Mouse (Mus musculus) intestine, postnatal 0 days (tissue): ENCODE results near the gene Amd1. TPM values are rescaled to one million over a fixed set of nuclear protein-coding genes. Genes with fewer than 3 reads are reported as not detected.

Experiments
- ATAC-seq: fragments of 200-750 bp; cut with Nextera tagmentation; 2 replicates; pipeline ENCODE4 v1.8.0; 2017; ENCODE audit warnings: mild to moderate bottlenecking, moderate TSS enrichment, moderate library complexity
- H3K27ac ChIP-seq: fragments of 300-500 bp; sonication (generic); 2 replicates; pipeline ENCODE4 v1.5.1; 2014; ENCODE audit warnings: mild to moderate bottlenecking, low read depth, low read length, moderate library complexity
- H3K27me3 ChIP-seq: fragments of 300-500 bp; sonication (generic); replicated peaks from 2 replicates; pipeline ENCODE4 v1.6.1; 2014; ENCODE audit warnings: low read length, mixed read lengths; ENCODE audit not compliant: control insufficient read depth, insufficient read depth
- H3K36me3 ChIP-seq: fragments of 300-500 bp; sonication (generic); 2 replicates; pipeline ENCODE4 v1.6.1; 2014; ENCODE audit warnings: mild to moderate bottlenecking, moderate library complexity; ENCODE audit not compliant: control insufficient read depth, insufficient read depth
- H3K4me1 ChIP-seq: fragments of 300-500 bp; sonication (generic); replicated peaks from 2 replicates; pipeline ENCODE4 v1.6.1; 2014; ENCODE audit warnings: antibody characterized with exemption, low read length, mixed read lengths; ENCODE audit not compliant: control insufficient read depth, insufficient read depth
- H3K4me2 ChIP-seq: fragments of 300-500 bp; sonication (generic); replicated peaks from 2 replicates; pipeline ENCODE4 v1.6.1; 2014; ENCODE audit warnings: low read depth, mild to moderate bottlenecking, moderate library complexity
- H3K4me3 ChIP-seq: fragments of 300-500 bp; sonication (generic); 2 replicates; pipeline ENCODE4 v1.5.1; 2014; ENCODE audit warnings: low read depth, low read length
- H3K9ac ChIP-seq: fragments of 300-500 bp; sonication (generic); 2 replicates; pipeline ENCODE4 v1.6.1; 2014; ENCODE audit warnings: mild to moderate bottlenecking, low read depth, low read length
- H3K9me3 ChIP-seq: fragments of 300-500 bp; sonication (generic); 2 replicates; pipeline ENCODE4 v1.6.1; 2016; ENCODE audit warnings: mixed run types; ENCODE audit not compliant: control insufficient read depth
- CTCF ChIP-seq: sonication (generic); IDR thresholded peaks from 2 replicates; pipeline ENCODE4 v1.5.1; 2016; ENCODE audit warnings: low read depth, mild to moderate bottlenecking, control low read depth, antibody characterized with exemption, moderate library complexity
- WGBS: fragments of 180-500 bp; shearing (Covaris S2); extraction: QIAGEN DNeasy Blood & Tissue Kit; methylation state at CpG from one replicate; pipeline ENCODE4 v1.1.7; 2014; 5-methylcytosine and 5-hydroxymethylcytosine counted together
- polyA plus RNA-seq: library from polyadenylated mRNA; unstranded; fragments of >200 nt; fragmentation: Nextera tagmentation; extraction: Ambion mirVana; gene quantifications from 2 replicates; pipeline ENCODE4 v1.2.1, GENCODE M21; 2015

Gene Amd1
- polyA plus RNA-seq, result 24.0 and 25.3 TPM in 2 replicates

GRCm38 (mm10) chr10:40302140-40302985 lies at the start of gene Amd1:
Gene Amd1, minus strand, starts transcription at chr10:40302186.
- ATAC-seq, result peak; percentile 92
- TF ChIP-seq CTCF, result no peak
- Histone ChIP-seq H3K27ac (peak within 1 kb of the TSS; percentile 89), H3K9me3 (peaks cover 7% of the 10 kb centered on the region; the same call in 1 of the 2 replicates), H3K9ac (peak within 1 kb of the TSS; percentile 90), H3K4me3 (peak within 1 kb of the TSS; percentile 85), H3K4me2 (peak within 1 kb of the TSS; percentile 95), H3K4me1 (no peaks in the 10 kb centered on the region; the same call in 1 of the 2 replicates), H3K27me3 (no peaks in the 10 kb centered on the region), H3K36me3 (no peaks in the 10 kb centered on the region)
- WGBS, result under 1% methylated on average over 55 of the region's 55 CpGs

GRCm38 (mm10) chr10:40351156-40351555 lies 49.2 kb upstream of the Amd1 start:
- Histone ChIP-seq H3K4me2 (peak overlapping the region; percentile 66; the same call in 1 of the 2 replicates), H3K27ac (no peak overlapping the region), H3K4me1 (0 out of 2 replicates have a peak, but pooled peaks cover 2% of the 10 kb centered on the region), H3K36me3 (no peaks in the 10 kb centered on the region), H3K4me3 (no peak overlapping the region), H3K9me3 (no peaks in the 10 kb centered on the region), H3K9ac (no peak overlapping the region), H3K27me3 (no peaks in the 10 kb centered on the region)
- TF ChIP-seq CTCF, result no peak
- ATAC-seq, result no peak
- 75% methylated on average over 4 of the region's 4 CpGs for WGBS

GRCm38 (mm10) chr10:40350245-40350932 lies 48.4 kb upstream of the Amd1 start:
- no peaks in the 10 kb centered on the region for H3K36me3 ChIP-seq
- H3K27me3 ChIP-seq, result no peaks in the 10 kb centered on the region
- 0 out of 2 replicates have a peak, but pooled peaks cover 2% of the 10 kb centered on the region for H3K4me1 ChIP-seq
- no peaks in the 10 kb centered on the region for H3K9me3 ChIP-seq
- 50% methylated on average over 12 of the region's 12 CpGs for WGBS
- peak overlapping the region; percentile 59 for H3K9ac ChIP-seq
- peak overlapping the region; percentile 66 for H3K4me2 ChIP-seq
- no peak for TF ChIP-seq CTCF
- H3K27ac ChIP-seq, result no peak overlapping the region
- peak overlapping the region; percentile 62 for H3K4me3 ChIP-seq
- no peak for ATAC-seq

DNA sequence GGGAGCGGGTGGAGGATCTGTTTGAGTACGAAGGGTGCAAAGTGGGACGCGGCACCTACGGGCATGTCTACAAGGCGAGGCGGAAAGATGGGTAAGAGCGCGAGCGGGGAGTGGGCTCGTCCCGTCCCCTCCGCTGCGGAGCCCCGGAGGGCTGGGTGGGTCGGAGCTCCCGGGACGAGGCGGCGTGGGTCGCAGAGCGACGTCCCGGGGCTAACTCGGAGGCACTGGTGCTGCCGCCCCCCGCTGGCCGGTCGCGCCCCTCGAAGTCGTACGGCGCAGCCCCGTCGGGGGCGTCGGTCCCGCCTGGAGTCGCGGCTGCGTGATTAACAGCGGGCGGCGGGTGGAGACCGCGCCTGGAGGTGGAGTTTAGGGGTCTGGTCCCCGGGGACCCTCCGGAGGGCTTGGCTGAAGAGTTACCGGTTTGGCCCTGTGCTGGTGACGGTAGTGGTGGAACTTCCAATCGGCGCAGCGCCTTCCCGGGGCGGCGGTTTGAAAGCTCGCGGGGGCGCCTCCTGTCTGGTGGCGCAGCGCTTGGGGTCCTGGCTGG lies 47.7 kb upstream of the Amd1 start:
- Histone ChIP-seq H3K27ac (peak overlapping the region; percentile 88), H3K9me3 (no peaks in the 10 kb centered on the region), H3K4me2 (peak overlapping the region; percentile 66), H3K4me1 (0 out of 2 replicates have a peak, but pooled peaks cover 2% of the 10 kb centered on the region), H3K27me3 (no peaks in the 10 kb centered on the region), H3K4me3 (peak overlapping the region; percentile 62), H3K36me3 (no peaks in the 10 kb centered on the region), H3K9ac (peak overlapping the region; percentile 59)
- TF ChIP-seq CTCF, result peak; percentile 66
- ATAC-seq, result peak; percentile 11
- WGBS, result under 1% methylated on average over 61 of the region's 62 CpGs

DNA sequence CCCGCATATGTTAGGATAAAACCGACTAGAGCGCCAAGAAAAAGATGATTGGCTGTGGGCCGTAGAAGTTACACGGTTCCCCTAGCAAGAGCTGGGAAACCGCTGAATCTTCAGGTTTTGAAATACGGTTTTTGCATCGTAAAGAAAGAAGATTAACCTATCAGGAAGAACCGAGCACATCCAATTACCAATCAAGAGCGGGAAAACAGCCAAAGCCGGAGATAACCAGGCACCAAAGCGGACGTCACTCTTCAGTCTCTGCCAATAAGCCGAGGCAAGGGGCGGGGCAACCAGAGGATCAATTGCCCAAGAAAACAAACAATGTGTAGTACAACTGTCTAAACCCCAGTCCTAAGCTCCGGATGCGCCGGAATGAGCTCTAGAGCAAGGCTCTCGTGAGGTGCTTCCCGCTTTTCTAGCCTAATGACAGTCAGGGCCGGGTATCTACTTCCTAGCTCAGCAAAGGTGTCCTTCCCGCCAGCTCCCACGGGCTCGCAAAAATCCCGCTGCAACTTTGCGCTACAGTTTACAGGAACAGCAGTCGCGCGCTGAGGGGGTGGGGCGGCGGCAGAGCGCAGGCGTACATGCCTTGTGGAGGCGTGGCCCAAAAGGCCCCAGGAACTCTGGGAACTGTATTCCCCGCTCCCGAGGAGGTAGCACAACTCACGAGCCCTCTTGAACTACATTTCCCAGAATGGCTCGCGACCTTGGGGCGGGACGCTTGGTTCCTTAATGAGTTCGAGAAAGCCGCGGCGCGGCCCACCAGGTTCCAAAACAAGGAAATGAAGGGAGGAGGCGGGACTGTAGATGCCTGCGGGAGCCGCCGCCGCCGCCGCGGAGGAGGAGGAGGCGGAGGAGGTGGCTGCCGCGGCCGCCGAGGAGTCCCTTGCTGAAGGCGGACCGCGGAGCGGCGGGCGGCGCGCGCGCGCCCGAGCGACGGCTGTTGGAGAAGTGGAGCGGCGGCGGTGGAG lies 46.9 kb upstream of the Amd1 start:
- peak overlapping the region; percentile 66 for H3K4me2 ChIP-seq
- H3K4me1 ChIP-seq, result 0 out of 2 replicates have a peak, but pooled peaks cover 2% of the 10 kb centered on the region
- under 1% methylated on average over 73 of the region's 76 CpGs for WGBS
- peak; percentile 98 for ATAC-seq
- no peaks in the 10 kb centered on the region for H3K36me3 ChIP-seq
- H3K9ac ChIP-seq, result peak overlapping the region; percentile 59
- peak overlapping the region; percentile 88 for H3K27ac ChIP-seq
- H3K9me3 ChIP-seq, result no peaks in the 10 kb centered on the region
- H3K4me3 ChIP-seq, result peak overlapping the region; percentile 62
- TF ChIP-seq CTCF, result no peak
- H3K27me3 ChIP-seq, result no peaks in the 10 kb centered on the region
